ENCODE assay signal across 8 mouse cellular contexts in the genomic region with DNA sequence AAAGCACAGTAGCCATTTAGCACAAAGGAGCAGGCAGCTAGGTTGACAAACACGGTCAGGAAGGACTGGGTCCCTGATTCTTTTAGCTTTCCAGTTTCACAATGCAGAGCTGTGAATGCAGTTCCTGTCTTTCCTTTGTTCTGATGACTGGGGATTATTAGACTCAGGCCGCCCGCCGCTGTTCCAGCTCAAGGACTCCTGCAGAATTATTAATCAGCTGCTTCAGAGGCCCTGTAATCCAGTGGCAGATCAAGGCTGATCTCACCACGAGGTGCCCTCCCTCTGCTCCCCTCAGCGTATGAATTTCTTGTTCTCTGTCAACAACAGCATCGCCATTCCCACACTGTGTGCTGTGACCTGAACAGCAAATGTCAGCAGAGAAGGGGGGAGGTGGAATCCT.
A peak's percentile ranks its signal among the peaks of the same experiment; 100 is the strongest.
DNase-seq lines count a peak whose midpoint lies in the region; ATAC-seq lines count a peak whose summit lies in the region.

No protein-coding gene starts in this region.

- 5% methylated on average over 7 of the region's 7 CpGs for WGBS in forebrain, embryonic 11.5 days
- WGBS in midbrain, embryonic 12.5 days = 2% methylated on average over 7 of the region's 7 CpGs

- peak overlapping the region; percentile 93 for H3K27ac ChIP-seq in forebrain, embryonic 11.5 days (ENCODE audit: low read depth, low read length)
- peak overlapping the region; percentile 98 for H3K27ac ChIP-seq in midbrain, embryonic 12.5 days (replicated peaks)

- H3K4me1 ChIP-seq in forebrain, embryonic 11.5 days (replicated peaks; ENCODE audit: control insufficient read depth, insufficient read depth, low read length) = peaks cover 19% of the 10 kb centered on the region
- H3K4me1 ChIP-seq in midbrain, embryonic 12.5 days = peaks cover 60% of the 10 kb centered on the region

- H3K4me2 ChIP-seq in forebrain, embryonic 11.5 days (ENCODE audit: low read depth, low read length, severe bottlenecking) = no peak overlapping the region
- 0 out of 2 replicates have a peak overlapping the region, but pooled peaks have one; percentile 2 for H3K4me2 ChIP-seq in midbrain, embryonic 12.5 days (replicated peaks)

- DNase-seq in cerebellum, adult 9-11 months = peak; percentile 46
- no peak for DNase-seq in cerebellum, adult 11 months
- DNase-seq in MN1 (ENCODE audit: low spot score) = peak; percentile 73
- peak; percentile 87 for DNase-seq in forebrain, embryonic 11.5 days (ENCODE audit: low spot score)
- peak; percentile 61 for DNase-seq in kidney, postnatal 10 days
- DNase-seq in thymus, postnatal 25 days = no peak
- DNase-seq in urinary bladder, postnatal 36 days (ENCODE audit: low spot score in 2 of 2) = no peak

- H3K36me3 ChIP-seq in forebrain, embryonic 11.5 days (ENCODE audit: control insufficient read depth, insufficient read depth, low read length) = no peaks in the 10 kb centered on the region
- peaks cover 10% of the 10 kb centered on the region; the same call in 1 of the 2 replicates for H3K36me3 ChIP-seq in midbrain, embryonic 12.5 days

- peaks cover 3% of the 10 kb centered on the region for H3K27me3 ChIP-seq in forebrain, embryonic 11.5 days (ENCODE audit: control insufficient read depth, insufficient read depth, low read length)
- H3K27me3 ChIP-seq in midbrain, embryonic 12.5 days = no peaks in the 10 kb centered on the region; the same call in 1 of the 2 replicates

- H3K9me3 ChIP-seq in forebrain, embryonic 11.5 days (ENCODE audit: control insufficient read depth, low read length) = no peaks in the 10 kb centered on the region
- no peaks in the 10 kb centered on the region for H3K9me3 ChIP-seq in midbrain, embryonic 12.5 days

- H3K4me3 ChIP-seq in forebrain, embryonic 11.5 days (ENCODE audit: low read depth, low read length) = no peak overlapping the region
- H3K4me3 ChIP-seq in midbrain, embryonic 12.5 days = no peak overlapping the region

- peak; percentile 94 for ATAC-seq in forebrain, embryonic 11.5 days (replicated peaks; ENCODE audit: low FRiP score)
- peak; percentile 95 for ATAC-seq in midbrain, embryonic 12.5 days (ENCODE audit: low FRiP score, low read depth)

- peak overlapping the region; percentile 45 for H3K9ac ChIP-seq in forebrain, embryonic 11.5 days (ENCODE audit: low read length)
- H3K9ac ChIP-seq in midbrain, embryonic 12.5 days (replicated peaks) = no peak overlapping the region

Comparison
In these comparisons a context has a peak if more than half of its experiments do, and no peak if none do; other contexts are left out.
1. DNase-seq: peak in cerebellum, adult 9-11 months (single experiment), MN1 (single experiment), forebrain, embryonic 11.5 days (single experiment) and kidney, postnatal 10 days (single experiment); none in cerebellum, adult 11 months (single experiment), thymus, postnatal 25 days (single experiment) and urinary bladder, postnatal 36 days (0 of 2).